Mouse (Mus musculus): ENCODE measurements at regions not wholly inside any gene's neighbourhood (a gene's known extent, or its start where the extent isn't known, plus 50 kb on each side); places are given as distances from the start of the nearest gene placed in this dataset.

DNA sequence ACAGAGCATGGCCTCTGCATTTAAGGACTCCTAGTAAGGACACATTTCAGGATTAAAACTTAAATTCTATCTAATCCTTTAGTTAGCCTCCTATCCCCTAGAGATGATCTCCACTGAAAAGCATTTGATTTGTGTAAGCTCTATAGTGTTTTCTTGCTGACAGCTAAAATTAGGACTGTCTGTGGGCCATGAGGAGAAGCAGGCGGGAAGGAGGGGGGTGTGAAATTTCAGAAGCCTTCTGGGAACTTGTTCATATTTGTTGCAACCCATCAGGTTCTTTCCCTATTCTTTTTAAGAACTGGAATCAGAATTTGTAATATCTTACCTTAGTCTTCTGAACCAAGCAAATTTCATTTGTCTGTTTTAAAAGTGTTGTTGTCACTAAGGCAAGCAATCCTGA is 114.7 kb upstream of the Sp4 start:
- DNase-seq (ENCODE audit: low read depth, low spot score), result no peak

GRCm38 (mm10) chr12:118411767-118412430 is 110.7 kb upstream of the Sp4 start:
- DNase-seq (ENCODE audit: low read depth, low spot score), result peak; percentile 59

DNA sequence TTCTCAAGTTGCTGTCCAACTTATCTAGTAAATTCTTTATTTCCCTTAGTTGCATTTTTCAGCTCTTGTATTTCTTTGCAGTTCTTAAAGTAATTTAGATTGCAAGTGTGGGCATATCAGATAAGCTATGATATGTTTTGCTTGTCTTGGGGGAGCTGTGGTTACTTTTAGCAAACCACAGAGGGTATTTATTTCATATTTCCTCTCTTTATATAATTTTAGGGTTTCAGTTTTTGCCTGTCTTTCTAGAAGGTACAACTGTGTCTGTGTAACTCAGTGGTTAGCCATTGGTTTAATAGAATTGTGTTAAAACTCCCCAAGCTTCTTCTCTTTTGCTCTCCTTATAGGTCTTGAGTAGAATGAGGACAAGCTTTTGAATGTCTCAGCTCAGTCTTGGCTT is 109.7 kb upstream of the Sp4 start:
- no peak for DNase-seq (ENCODE audit: low read depth, low spot score)

- DNase-seq (ENCODE audit: low read depth, low spot score), result no peak
Measured at GRCm38 (mm10) chr12:118405135-118405534, 103.9 kb upstream of the Sp4 start.

- DNase-seq (ENCODE audit: low read depth, low spot score), result no peak
Measured at GRCm38 (mm10) chr12:118404171-118404570, 102.9 kb upstream of the Sp4 start.

- DNase-seq (ENCODE audit: low read depth, low spot score), result no peak
Measured at GRCm38 (mm10) chr12:118403519-118404087, 102.4 kb upstream of the Sp4 start.

DNA sequence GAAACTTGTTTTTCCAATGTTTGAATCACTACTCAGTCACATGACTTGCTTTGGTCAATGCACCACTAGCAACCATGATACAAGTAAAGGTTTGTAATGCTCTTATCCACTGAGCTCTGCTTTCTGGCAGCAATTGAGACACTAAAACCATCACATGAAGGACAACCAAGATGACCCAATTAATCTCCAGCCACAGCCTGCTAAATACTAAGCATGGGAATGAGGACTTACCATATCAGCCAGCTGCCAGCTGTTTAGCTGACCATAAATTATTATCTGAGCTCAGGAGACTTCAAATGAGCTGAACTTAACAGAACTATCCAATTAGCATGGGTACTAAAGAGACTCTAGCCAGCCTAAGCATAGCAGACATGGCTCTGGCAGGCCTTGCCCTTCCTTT is 100.1 kb upstream of the Sp4 start:
- DNase-seq (ENCODE audit: low read depth, low spot score), result no peak

GRCm38 (mm10) chr12:118391654-118392053 is 90.4 kb upstream of the Sp4 start:
- DNase-seq (ENCODE audit: low read depth, low spot score), result no peak

DNA sequence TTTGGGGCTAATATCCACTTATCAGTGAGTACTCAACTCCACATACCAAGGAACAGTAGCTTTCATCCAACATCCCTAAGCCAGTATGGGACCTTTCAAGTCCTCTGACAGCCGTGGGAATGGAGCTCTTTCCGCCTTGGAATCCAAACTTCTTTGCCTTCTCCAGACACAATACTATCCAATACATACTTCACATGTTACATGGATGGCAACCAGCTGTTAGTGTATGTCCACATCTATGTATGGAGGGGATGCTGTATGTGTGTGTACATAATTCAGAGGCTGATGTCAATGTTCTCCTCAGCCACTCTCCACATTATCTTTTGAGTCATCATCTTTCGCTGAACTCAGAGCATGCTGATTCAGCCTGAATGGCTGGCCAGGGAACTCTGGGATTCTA is 79.8 kb upstream of the Sp4 start:
- DNase-seq (ENCODE audit: low read depth, low spot score), result no peak

- no peak for DNase-seq (ENCODE audit: low read depth, low spot score)
Measured at GRCm38 (mm10) chr12:118377898-118378297, 76.7 kb upstream of the Sp4 start.

GRCm38 (mm10) chr12:118376521-118377493 is 75.6 kb upstream of the Sp4 start:
- DNase-seq (ENCODE audit: low read depth, low spot score), result peak; percentile 14

DNA sequence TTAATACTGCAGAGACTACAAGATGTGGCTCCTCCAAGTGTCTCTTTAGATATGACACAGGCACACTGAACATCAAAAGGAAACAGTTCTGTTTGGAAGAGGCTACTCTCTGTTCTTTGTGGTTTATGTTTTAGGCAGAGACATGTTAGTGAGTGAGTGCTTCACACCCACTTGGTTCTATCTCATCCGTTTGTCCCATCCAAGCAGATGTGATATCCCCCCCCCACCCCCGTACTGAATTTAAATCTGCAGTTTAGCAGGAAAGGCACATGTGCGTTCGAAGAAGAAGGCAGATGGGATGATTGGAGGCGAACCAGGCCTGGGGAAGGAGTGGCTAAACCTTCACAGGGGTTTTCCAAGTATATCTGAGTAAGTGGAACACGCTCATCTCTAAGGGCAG is 72.0 kb upstream of the Sp4 start:
- DNase-seq (ENCODE audit: low read depth, low spot score), result no peak

- DNase-seq (ENCODE audit: low read depth, low spot score), result no peak
Measured at GRCm38 (mm10) chr12:118371905-118372304, 70.7 kb upstream of the Sp4 start.

GRCm38 (mm10) chr12:118367307-118368076 is 66.3 kb upstream of the Sp4 start:
- DNase-seq (ENCODE audit: low read depth, low spot score), result no peak

- no peak for DNase-seq (ENCODE audit: low read depth, low spot score)
Measured at GRCm38 (mm10) chr12:118352866-118353265, 51.6 kb upstream of the Sp4 start.

GRCm38 (mm10) chr12:118351421-118351820 is 50.2 kb upstream of the Sp4 start:
- peak; percentile 7 for DNase-seq (ENCODE audit: low read depth, low spot score)

Measured in A20 (cell line).